Mouse (Mus musculus) MEL (cell line): ENCODE measurements around the gene LTO1. TPM values are rescaled to one million over a fixed set of nuclear protein-coding genes. Genes with fewer than 3 reads are reported as not detected.

Experiments used
- DNase-seq: peaks from one replicate; pipeline ENCODE4 v3.0.0; 2011; ENCODE audit warnings: low read depth, low spot score
- H3K27ac ChIP-seq: 2 replicates; pipeline ENCODE4 v1.5.1; 2012; ENCODE audit warnings: low read depth, mild to moderate bottlenecking, control low read depth, low read length, moderate library complexity; ENCODE audit not compliant: control insufficient read depth
- H3K27me3 ChIP-seq, 2 experiments: fragments of 150-350 bp in 1 of 2; sonication (generic) in 1 of 2; 2 replicates each; pipeline ENCODE4 v1.6.1; 2012; ENCODE audit warnings: low read length in 2 of 2, mild to moderate bottlenecking in 2 of 2, improper control_type of control experiment in 1 of 2, moderate library complexity in 1 of 2; ENCODE audit not compliant: insufficient read depth in 2 of 2, control insufficient read depth in 1 of 2
- H3K36me3 ChIP-seq, 2 experiments: 2 replicates each; pipeline ENCODE4 v1.6.1; 2012 to 2014; ENCODE audit warnings: low read length in 2 of 2, improper control_type of control experiment in 1 of 2, inconsistent platforms in 1 of 2, mild to moderate bottlenecking in 1 of 2; ENCODE audit not compliant: insufficient read depth in 2 of 2, control insufficient read depth in 1 of 2
- H3K4me1 ChIP-seq, 2 experiments: fragments of 150-350 bp in 1 of 2; sonication (generic) in 1 of 2; 2 replicates each; pipeline ENCODE4 v1.6.1; 2012; ENCODE audit warnings: low read length in 2 of 2, improper control_type of control experiment in 1 of 2, mild to moderate bottlenecking in 1 of 2; ENCODE audit not compliant: insufficient read depth in 2 of 2, control insufficient read depth in 1 of 2
- H3K4me3 ChIP-seq, 2 experiments: fragments of 150-350 bp in 1 of 2; sonication (generic) in 1 of 2; 2 replicates each; pipeline ENCODE4 v1.5.1; 2012; ENCODE audit warnings: low read depth in 2 of 2, low read length in 2 of 2, mild to moderate bottlenecking in 2 of 2, moderate library complexity in 2 of 2, control low read depth in 1 of 2, improper control_type of control experiment in 1 of 2; ENCODE audit not compliant: control insufficient read depth in 1 of 2, insufficient read depth in 1 of 2
- H3K79me2 ChIP-seq: 2 replicates; pipeline ENCODE4 v1.6.1; 2012; ENCODE audit warnings: mild to moderate bottlenecking, low read length, moderate library complexity; ENCODE audit not compliant: control insufficient read depth, poor library complexity, insufficient read depth
- H3K9ac ChIP-seq: 2 replicates; pipeline ENCODE4 v1.6.1; 2012; ENCODE audit warnings: low read depth, mild to moderate bottlenecking, control low read depth, low read length, moderate library complexity; ENCODE audit not compliant: control insufficient read depth, poor library complexity, severe bottlenecking
- H3K9me3 ChIP-seq: fragments of 150-350 bp; sonication (generic); replicated peaks from 2 replicates; pipeline ENCODE4 v1.6.1; 2012; ENCODE audit warnings: mild to moderate bottlenecking, low read length, improper control_type of control experiment, moderate library complexity; ENCODE audit not compliant: insufficient read depth
- BHLHE40 ChIP-seq: IDR thresholded peaks from 2 replicates; pipeline ENCODE4 v1.6.1; 2012; ENCODE audit warnings: low read depth, mild to moderate bottlenecking, inconsistent platforms, low read length, improper control_type of control experiment, borderline replicate concordance
- CHD2 ChIP-seq: IDR thresholded peaks from 2 replicates; pipeline ENCODE4 v1.6.1; 2011; ENCODE audit warnings: low read length, improper control_type of control experiment
- E2F4 ChIP-seq: IDR thresholded peaks from 2 replicates; pipeline ENCODE4 v1.6.1; 2011; ENCODE audit warnings: low read depth, low read length, improper control_type of control experiment, borderline replicate concordance
- ELF1 ChIP-seq: IDR thresholded peaks from 2 replicates; pipeline ENCODE4 v1.6.1; 2014; ENCODE audit warnings: low read depth, mild to moderate bottlenecking, inconsistent platforms, low read length, improper control_type of control experiment, moderate library complexity
- EP300 ChIP-seq, 2 experiments: IDR thresholded peaks; 2 replicates each; pipeline ENCODE4 v1.6.1; 2011; ENCODE audit warnings: improper control_type of control experiment in 2 of 2, low read length in 2 of 2, low read depth in 1 of 2, mild to moderate bottlenecking in 1 of 2
- ETS1 ChIP-seq: IDR thresholded peaks from 2 replicates; pipeline ENCODE4 v1.6.1; 2012; ENCODE audit warnings: low read depth, mild to moderate bottlenecking, inconsistent platforms, low read length, improper control_type of control experiment, moderate library complexity
- GATA1 ChIP-seq: IDR thresholded peaks from 2 replicates; pipeline ENCODE4 v1.6.1; 2011; ENCODE audit warnings: low read depth, low read length, improper control_type of control experiment
- HCFC1 ChIP-seq: IDR thresholded peaks from 2 replicates; pipeline ENCODE4 v1.6.1; 2012; ENCODE audit warnings: low read depth, mild to moderate bottlenecking, inconsistent platforms, low read length, improper control_type of control experiment, moderate library complexity
- JUND ChIP-seq: IDR thresholded peaks from 2 replicates; pipeline ENCODE4 v1.6.1; 2011; ENCODE audit warnings: low read depth, mild to moderate bottlenecking, improper control_type of control experiment, low read length
- MAFK ChIP-seq: IDR thresholded peaks from 2 replicates; pipeline ENCODE4 v1.6.1; 2011; ENCODE audit warnings: low read depth, mild to moderate bottlenecking, low read length, improper control_type of control experiment, borderline replicate concordance
- MAX ChIP-seq: IDR thresholded peaks from 2 replicates; pipeline ENCODE4 v1.6.1; 2011; ENCODE audit warnings: low read length, improper control_type of control experiment
- MAZ ChIP-seq: IDR thresholded peaks from 2 replicates; pipeline ENCODE4 v1.6.1; 2012; ENCODE audit warnings: low read depth, mild to moderate bottlenecking, inconsistent platforms, low read length, improper control_type of control experiment
- MEF2A ChIP-seq: IDR thresholded peaks from 2 replicates; pipeline ENCODE4 v1.6.1; 2014; ENCODE audit warnings: low read depth, mild to moderate bottlenecking, inconsistent platforms, low read length, improper control_type of control experiment; ENCODE audit not compliant: poor library complexity, insufficient replicate concordance, severe bottlenecking; ENCODE audit errors: extremely low read depth
- MXI1 ChIP-seq: IDR thresholded peaks from 2 replicates; pipeline ENCODE4 v1.6.1; 2011; ENCODE audit warnings: mild to moderate bottlenecking, low read depth, low read length, improper control_type of control experiment
- MYB ChIP-seq: IDR thresholded peaks from 2 replicates; pipeline ENCODE4 v1.6.1; 2011; ENCODE audit warnings: mild to moderate bottlenecking, low read depth, low read length, improper control_type of control experiment
- MYC ChIP-seq: IDR thresholded peaks from 2 replicates; pipeline ENCODE4 v1.6.1; 2011; ENCODE audit warnings: low read depth, mild to moderate bottlenecking, low read length, improper control_type of control experiment, moderate library complexity
- NELFE ChIP-seq: IDR thresholded peaks from 2 replicates; pipeline ENCODE4 v1.6.1; 2011; ENCODE audit warnings: low read depth, low read length, improper control_type of control experiment
- NRF1 ChIP-seq: IDR thresholded peaks from 2 replicates; pipeline ENCODE4 v1.6.1; 2014; ENCODE audit warnings: low read depth, mild to moderate bottlenecking, inconsistent platforms, low read length, improper control_type of control experiment, moderate library complexity; ENCODE audit not compliant: poor library complexity, insufficient read depth, severe bottlenecking
- POLR2AphosphoS2 ChIP-seq: IDR thresholded peaks from 2 replicates; pipeline ENCODE4 v1.6.1; 2011; ENCODE audit warnings: low read length, improper control_type of control experiment
- SMC3 ChIP-seq: IDR thresholded peaks from 2 replicates; pipeline ENCODE4 v1.6.1; 2011; ENCODE audit warnings: low read depth, low read length, improper control_type of control experiment
- TBP ChIP-seq: IDR thresholded peaks from 2 replicates; pipeline ENCODE4 v1.8.0; 2011; ENCODE audit warnings: low read depth, low read length, improper control_type of control experiment
- UBTF ChIP-seq: IDR thresholded peaks from 2 replicates; pipeline ENCODE4 v1.6.1; 2012; ENCODE audit warnings: low read depth, mild to moderate bottlenecking, inconsistent platforms, low read length, improper control_type of control experiment, moderate library complexity, borderline replicate concordance; ENCODE audit not compliant: insufficient read depth
- USF1 ChIP-seq: IDR thresholded peaks from 2 replicates; pipeline ENCODE4 v1.6.1; 2014; ENCODE audit warnings: low read depth, mild to moderate bottlenecking, inconsistent platforms, low read length, improper control_type of control experiment, moderate library complexity
- ZKSCAN1 ChIP-seq: IDR thresholded peaks from 2 replicates; pipeline ENCODE4 v1.6.1; 2012; ENCODE audit warnings: low read depth, mild to moderate bottlenecking, inconsistent platforms, low read length, improper control_type of control experiment, moderate library complexity
- ZMIZ1 ChIP-seq: IDR thresholded peaks from 2 replicates; pipeline ENCODE4 v1.6.1; 2012; ENCODE audit warnings: low read depth, mild to moderate bottlenecking, inconsistent platforms, low read length, improper control_type of control experiment, moderate library complexity
- ZNF384 ChIP-seq: IDR thresholded peaks from 2 replicates; pipeline ENCODE4 v1.6.1; 2012; ENCODE audit warnings: low read depth, mild to moderate bottlenecking, inconsistent platforms, low read length, improper control_type of control experiment
- polyA plus RNA-seq, 2 experiments: library from polyadenylated mRNA; stranded (reverse) in 1 of 2; unstranded in 1 of 2; fragments of >175 nt in 1 of 2; fragments of >200 nt in 1 of 2; gene quantifications; 2 replicates each; pipeline versions ENCODE4 v1.2.1 to v1.2.4; 2012; ENCODE audit warnings: low replicate concordance in 2 of 2, low read depth in 1 of 2; ENCODE audit not compliant: insufficient read length in 2 of 2, insufficient read depth in 1 of 2, missing spikeins in 1 of 2
- total RNA-seq: library from RNA; depleted of rRNA; stranded (reverse); fragments of 300-350 nt; gene quantifications from 2 replicates; pipeline ENCODE4 v1.2.3, GENCODE M21; 2012

LTO1 gene
- total and polyA plus RNA-seq, 3 experiments, result 18.1 to 18.4 TPM; not detected in 1

DNA sequence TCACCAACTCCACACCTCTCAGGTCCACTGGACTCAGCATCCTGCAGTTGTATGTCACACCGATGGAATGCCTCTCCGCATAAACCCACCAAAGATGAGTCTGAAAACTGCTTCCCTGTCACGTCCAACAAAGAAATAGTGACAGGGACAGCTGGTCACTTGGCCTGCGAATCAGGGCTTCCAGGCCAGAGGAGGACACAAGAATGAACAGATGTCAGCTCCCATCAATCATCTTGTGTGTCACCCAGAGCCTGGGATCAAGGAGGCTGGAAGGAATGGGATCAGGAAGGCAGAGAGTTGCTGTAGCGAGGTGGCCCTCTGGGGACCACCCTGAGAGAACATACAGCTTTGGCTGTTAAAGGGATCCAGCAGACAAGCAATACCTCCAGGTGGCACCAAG, 20.0 kb downstream of the LTO1 start:
- H3K9ac ChIP-seq, result no peak overlapping the region
- no peaks in the 10 kb centered on the region for H3K4me1 ChIP-seq
- H3K27ac ChIP-seq, result no peak overlapping the region
- no peaks in the 10 kb centered on the region for H3K9me3 ChIP-seq
- no peaks in the 10 kb centered on the region for H3K36me3 ChIP-seq
- DNase-seq, result no peak
- no peak overlapping the region for H3K4me3 ChIP-seq
- no peak for TF ChIP-seq ZNF384
- TF ChIP-seq ZKSCAN1, result no peak
- TF ChIP-seq NELFE, result no peak
- no peak for TF ChIP-seq TBP
- TF ChIP-seq GATA1, result no peak
- no peak for TF ChIP-seq UBTF
- no peak for TF ChIP-seq SMC3
- no peak for TF ChIP-seq MEF2A
- TF ChIP-seq, all 39 proteins: peak for 0
- Histone ChIP-seq H3K27me3 (no peaks in the 10 kb centered on the region), H3K79me2 (no peaks in the 10 kb centered on the region)

DNA sequence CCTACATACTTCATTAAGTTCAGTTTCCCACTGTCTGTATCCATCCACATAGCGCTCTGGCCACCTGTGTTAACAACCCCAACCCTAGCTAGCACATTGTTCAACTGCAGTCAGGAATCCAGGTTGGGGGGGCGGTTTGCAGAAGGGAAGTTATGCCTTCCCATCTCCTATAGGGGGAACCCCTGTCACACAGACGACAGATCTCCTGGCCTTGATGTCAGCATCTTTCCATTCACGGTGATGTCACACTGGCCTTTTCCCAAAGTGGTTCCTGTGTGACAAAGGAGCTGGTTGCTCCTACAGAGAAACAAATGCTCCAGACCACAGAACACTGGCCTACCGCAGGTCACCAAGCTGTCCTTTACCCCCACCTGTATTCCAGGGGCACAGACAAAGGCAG, 20.7 kb downstream of the LTO1 start:
- Histone ChIP-seq H3K4me1 (no peaks in the 10 kb centered on the region), H3K36me3 (no peaks in the 10 kb centered on the region), H3K9me3 (no peaks in the 10 kb centered on the region), H3K4me3 (no peak overlapping the region), H3K27me3 (no peaks in the 10 kb centered on the region), H3K79me2 (no peaks in the 10 kb centered on the region), H3K27ac (no peak overlapping the region), H3K9ac (no peak overlapping the region)
- no peak for DNase-seq
- no peak for TF ChIP-seq MAX
- no peak for TF ChIP-seq USF1
- no peak for TF ChIP-seq BHLHE40
- TF ChIP-seq ZMIZ1, result no peak
- no peak for TF ChIP-seq ELF1
- no peak for TF ChIP-seq JUND
- TF ChIP-seq ETS1, result no peak
- TF ChIP-seq HCFC1, result no peak
- TF ChIP-seq POLR2AphosphoS2, result no peak
- TF ChIP-seq MYB, result no peak
- no peak for TF ChIP-seq MAZ
- TF ChIP-seq EP300 (IDR thresholded peaks at IDR 0.05; ENCODE audit: low read depth in 1 of 2, low read length in 2 of 2), result no peak
- no peak for TF ChIP-seq MYC
- no peak for TF ChIP-seq NRF1
- no peak for TF ChIP-seq ZKSCAN1
- no peak for TF ChIP-seq E2F4
- TF ChIP-seq MAFK, result no peak
- no peak for TF ChIP-seq MXI1
- no peak for TF ChIP-seq CHD2
- TF ChIP-seq UBTF, result no peak
